Mouse (Mus musculus) ES-Bruce4 (cell line): ENCODE data around the gene Slc34a3.

ENCODE experiments used
- CTCF ChIP-seq: IDR thresholded peaks from one replicate; pipeline ENCODE4 v1.8.1; 2011; ENCODE audit warnings: low read depth, low read length
- EP300 ChIP-seq: IDR thresholded peaks from 2 replicates; pipeline ENCODE4 v1.6.1; 2011; ENCODE audit warnings: low read depth, low read length; ENCODE audit not compliant: insufficient read depth
- POLR2A ChIP-seq: IDR thresholded peaks from one replicate; pipeline ENCODE4 v1.8.1; 2011; ENCODE audit warnings: low read length; ENCODE audit not compliant: insufficient read depth

DNA sequence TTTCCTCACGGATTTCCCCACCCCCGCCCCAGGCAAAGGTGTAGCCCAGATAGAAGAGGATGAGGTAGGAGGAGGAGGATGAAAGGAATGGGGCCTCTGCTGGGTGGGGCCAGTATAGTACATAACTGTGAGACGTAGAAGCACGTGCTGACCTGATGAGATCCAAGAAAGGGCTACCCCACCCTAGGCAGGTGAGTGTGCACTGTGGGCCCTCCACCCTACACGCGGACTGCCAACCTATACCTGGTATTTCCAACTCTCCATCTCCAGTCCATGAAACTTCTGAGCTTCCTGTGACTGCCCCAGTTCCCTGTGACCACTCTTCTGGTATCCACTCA lies 7.2 kb upstream of the Slc34a3 start:
- TF ChIP-seq POLR2A = no peak
- no peak for TF ChIP-seq CTCF
- no peak for TF ChIP-seq EP300
